Mouse (Mus musculus) bone marrow macrophage, adult 2 months (primary cell): ENCODE results near the gene Rreb1.

Source experiments
- CTCF ChIP-seq: IDR thresholded peaks from 2 replicates; pipeline ENCODE4 v1.5.1; 2012; ENCODE audit warnings: low read depth, mild to moderate bottlenecking, low read length, moderate library complexity
- POLR2A ChIP-seq: IDR thresholded peaks from 2 replicates; pipeline ENCODE4 v1.6.1; 2012; ENCODE audit warnings: mild to moderate bottlenecking, low read depth, low read length, borderline replicate concordance

DNA sequence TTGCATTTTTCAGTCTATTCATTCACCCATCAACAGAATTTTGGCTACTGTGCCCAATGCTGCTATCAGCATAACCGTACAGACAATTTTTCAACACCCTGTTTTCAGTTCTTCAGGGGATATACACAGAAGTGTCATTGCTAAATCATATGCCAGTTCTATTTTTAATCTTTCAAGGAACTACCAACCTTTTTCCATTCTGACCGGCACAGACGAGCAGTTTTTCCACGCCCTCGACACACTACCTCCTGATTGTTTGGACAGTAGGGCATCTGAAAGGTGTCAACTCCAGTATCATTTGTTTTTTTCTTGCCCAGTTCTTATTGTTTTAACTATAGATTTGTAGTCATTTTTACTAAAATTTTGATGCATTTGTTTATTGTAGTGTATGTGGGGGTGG lies 25.8 kb downstream of the Rreb1 start:
- TF ChIP-seq CTCF (no peak), POLR2A (no peak)
